Mouse (Mus musculus): Measurements from ENCODE around the gene Anxa5.
A peak's percentile ranks its signal among the peaks of the same experiment; 100 is the strongest.

The Anxa5 gene

GRCm38 (mm10) chr3:36449292-36450165 is 26.2 kb downstream of the Anxa5 start:
- DNase-seq (ENCODE audit: low spot score in 2 of 2), result peak in 1 of 2 experiments; percentile 11

GRCm38 (mm10) chr3:36446918-36447317 is 28.8 kb downstream of the Anxa5 start:
- no peak for DNase-seq (ENCODE audit: low spot score in 2 of 2)

GRCm38 (mm10) chr3:36446506-36446905 is 29.2 kb downstream of the Anxa5 start:
- DNase-seq (ENCODE audit: low spot score in 2 of 2), result no peak

- no peak for DNase-seq (ENCODE audit: low spot score in 2 of 2)
These were observed 29.7 kb downstream of the Anxa5 start for GRCm38 (mm10) chr3:36446041-36446440.

- no peak for DNase-seq (ENCODE audit: low spot score in 2 of 2)
These were observed 33.3 kb downstream of the Anxa5 start for GRCm38 (mm10) chr3:36442426-36442825.

GRCm38 (mm10) chr3:36440280-36440679 is 35.4 kb downstream of the Anxa5 start:
- DNase-seq (ENCODE audit: low spot score in 2 of 2), result no peak

- DNase-seq (ENCODE audit: low spot score in 2 of 2), result no peak
These were observed 45.3 kb downstream of the Anxa5 start for GRCm38 (mm10) chr3:36430360-36430759.

- no peak for DNase-seq (ENCODE audit: low spot score in 2 of 2)
These were observed 48.3 kb downstream of the Anxa5 start for GRCm38 (mm10) chr3:36427386-36427785.

- no peak for DNase-seq (ENCODE audit: low spot score in 2 of 2)
These were observed 66.2 kb downstream of the Anxa5 start for GRCm38 (mm10) chr3:36409456-36409855.

GRCm38 (mm10) chr3:36406967-36407366 is 68.7 kb downstream of the Anxa5 start:
- no peak for DNase-seq (ENCODE audit: low spot score in 2 of 2)

- DNase-seq (ENCODE audit: low spot score in 2 of 2), result no peak
These were observed 69.4 kb downstream of the Anxa5 start for GRCm38 (mm10) chr3:36406340-36406739.

GRCm38 (mm10) chr3:36401900-36402299 is 73.8 kb downstream of the Anxa5 start:
- DNase-seq (ENCODE audit: low spot score in 2 of 2), result no peak

GRCm38 (mm10) chr3:36400657-36401056 is 75.0 kb downstream of the Anxa5 start:
- DNase-seq (ENCODE audit: low spot score in 2 of 2), result no peak

Measured in urinary bladder, adult 18-20 months (tissue).